Mouse (Mus musculus): ENCODE measurements around the gene Tfpt.
"Not testable (repeated sequence)": the region's sequence is repeated elsewhere in the genome, so short reads cannot be mapped to it uniquely, and the experiment has no call there.

Tfpt gene

DNA sequence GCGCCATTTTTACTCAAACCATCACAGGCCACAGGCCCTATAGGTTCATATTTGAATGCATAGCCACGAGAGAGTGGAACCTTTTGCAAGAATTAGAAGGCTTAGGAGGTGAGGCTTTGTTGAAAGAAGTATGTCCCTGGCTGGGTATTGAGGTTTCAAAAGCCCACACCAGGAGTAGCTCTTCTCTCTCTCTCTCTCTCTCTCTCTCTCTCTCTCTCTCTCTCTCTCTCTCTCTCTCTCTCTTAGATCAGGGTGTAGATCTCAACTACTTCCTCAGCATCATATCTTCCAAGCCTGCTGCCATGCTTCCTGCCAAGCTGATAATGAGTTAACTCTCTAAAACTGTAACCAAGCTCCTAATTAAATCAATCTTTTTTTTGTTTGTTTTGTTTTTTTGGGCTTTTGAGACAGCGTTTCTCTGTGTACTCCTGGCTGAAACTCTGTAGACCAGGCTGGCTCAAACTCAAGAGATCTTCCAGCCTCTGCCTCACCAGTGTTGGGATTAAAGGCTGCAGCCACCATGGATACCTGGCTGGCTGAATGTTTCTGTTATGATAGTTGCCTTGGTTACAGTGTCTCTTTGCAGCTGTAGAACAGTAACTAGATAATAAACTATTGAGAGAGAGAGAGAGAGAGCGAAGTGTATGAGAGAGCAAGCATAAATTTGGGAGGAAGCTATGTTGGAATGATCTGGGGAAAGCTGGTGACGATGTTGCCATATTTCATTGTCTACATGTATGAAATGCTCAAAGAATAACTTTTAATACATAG is 53.2 kb downstream of the Tfpt start:
- DNase-seq (ENCODE audit: low spot score in 2 of 2) = no peak

DNA sequence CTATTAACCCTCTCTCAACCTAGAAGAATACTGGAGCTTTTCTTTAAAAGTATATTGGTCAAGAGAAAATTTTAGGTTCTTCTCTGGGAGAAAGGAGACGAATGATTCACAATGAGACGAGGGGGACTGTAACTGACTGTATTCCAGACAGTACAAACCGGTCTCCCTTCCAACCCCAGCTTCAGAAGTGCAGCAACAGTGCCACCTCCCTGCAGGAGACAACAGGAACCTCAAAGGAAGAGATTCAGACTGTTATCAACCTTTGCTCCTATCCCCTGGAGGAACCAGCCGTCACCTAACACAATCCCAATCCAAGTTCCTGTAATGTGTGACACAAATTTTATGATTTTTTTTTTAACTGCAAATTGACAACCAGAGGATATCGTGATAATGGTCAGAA is 55.5 kb downstream of the Tfpt start:
- no peak for DNase-seq (ENCODE audit: low spot score in 2 of 2)

DNA sequence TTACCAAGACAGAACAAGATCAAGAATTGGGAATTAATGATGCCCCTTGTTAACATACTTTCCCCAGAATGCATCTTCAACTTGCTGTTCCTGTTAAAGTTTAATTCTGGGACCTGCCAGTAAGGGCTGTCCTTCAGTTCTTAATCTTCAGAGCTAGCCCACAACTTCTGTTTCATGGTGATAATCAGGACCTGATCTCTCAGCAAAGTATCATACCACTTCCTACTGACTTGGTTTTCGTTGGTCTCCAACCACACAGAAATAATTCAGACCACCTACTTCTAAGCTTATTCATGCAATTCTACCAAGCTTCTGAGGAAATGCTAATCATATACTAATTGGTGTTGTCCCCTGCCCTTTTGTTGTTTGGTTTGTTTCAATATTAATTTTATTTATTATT is 57.9 kb downstream of the Tfpt start:
- no peak for DNase-seq (ENCODE audit: low spot score in 2 of 2)

DNA sequence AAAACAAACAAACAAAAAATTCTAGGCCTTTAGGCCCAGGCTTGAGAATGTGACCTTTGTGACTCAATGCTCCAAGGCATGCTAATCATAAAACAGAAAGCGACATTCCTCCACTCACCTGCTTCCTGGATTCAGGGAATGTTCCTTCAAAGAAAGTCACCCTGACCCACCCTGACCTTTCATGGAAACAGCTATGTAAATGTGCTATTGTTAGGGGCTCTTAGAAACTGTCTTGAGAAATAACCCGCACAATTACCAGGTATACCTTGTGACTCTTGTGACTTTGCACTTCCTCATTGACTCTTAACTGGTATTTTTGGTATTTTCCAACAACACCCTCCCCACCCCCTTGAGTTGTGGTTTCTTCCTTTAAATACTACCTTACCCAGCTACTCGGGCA is 59.1 kb downstream of the Tfpt start:
- DNase-seq (ENCODE audit: low spot score in 2 of 2) = not testable (repeated sequence)

All from spleen, postnatal 10 days (tissue).